Mouse (Mus musculus): ENCODE measurements around the gene Drd4.

- TF ChIP-seq MAFK (IDR thresholded peaks at IDR 0.05; ENCODE audit: insufficient replicate concordance, low read length): no peak
- TF ChIP-seq KAT2A (IDR thresholded peaks at IDR 0.05; ENCODE audit: insufficient replicate concordance, low read length): no peak
- TF ChIP-seq MAX (IDR thresholded peaks at IDR 0.05; ENCODE audit: low read length): no peak
- no peak for TF ChIP-seq CTCF (conservative IDR thresholded peaks at IDR 0.05 in 1 of 2, IDR thresholded peaks at IDR 0.05 in 1 of 2; ENCODE audit: low read depth in 2 of 2, low read length in 2 of 2)
- no peak for TF ChIP-seq E2F4 (IDR thresholded peaks at IDR 0.05; ENCODE audit: insufficient replicate concordance, low read depth, low read length)
- TF ChIP-seq CHD1 (IDR thresholded peaks at IDR 0.05; ENCODE audit: low read depth, low read length): no peak
- no peak for TF ChIP-seq SMC3 (IDR thresholded peaks at IDR 0.05; ENCODE audit: low read depth, low read length)
- no peak for TF ChIP-seq HCFC1 (IDR thresholded peaks at IDR 0.05; ENCODE audit: low read depth, low read length)
These were observed 21.2 kb upstream of the Drd4 start for GRCm38 (mm10) chr7:141270631-141271030.
